Mouse (Mus musculus) limb, embryonic 13.5 days (tissue): ENCODE results near the gene Cox11. TPM values are rescaled to one million over a fixed set of nuclear protein-coding genes. Genes with fewer than 3 reads are reported as not detected.
A peak's percentile ranks its signal among the peaks of the same experiment; 100 is the strongest.

Experiments used
- ATAC-seq: fragments of 200-750 bp; cut with Nextera tagmentation; 2 replicates; pipeline ENCODE4 v1.8.0; 2017; ENCODE audit warnings: low read depth, moderate number of reproducible peaks, moderate TSS enrichment; ENCODE audit not compliant: low FRiP score
- H3K27ac ChIP-seq: fragments of 300-500 bp; sonication (generic); 2 replicates; pipeline ENCODE4 v1.5.1; 2015; ENCODE audit warnings: inconsistent platforms, mild to moderate bottlenecking, moderate library complexity
- H3K27me3 ChIP-seq: fragments of 300-500 bp; sonication (generic); 2 replicates; pipeline ENCODE4 v1.6.1; 2015; ENCODE audit warnings: mild to moderate bottlenecking, inconsistent platforms
- H3K36me3 ChIP-seq: fragments of 300-500 bp; sonication (generic); 2 replicates; pipeline ENCODE4 v1.6.1; 2015; ENCODE audit warnings: inconsistent platforms, mild to moderate bottlenecking, moderate library complexity
- H3K4me1 ChIP-seq: fragments of 300-500 bp; sonication (generic); 2 replicates; pipeline ENCODE4 v1.6.1; 2015; ENCODE audit warnings: inconsistent platforms
- H3K4me2 ChIP-seq: fragments of 300-500 bp; sonication (generic); replicated peaks from 2 replicates; pipeline ENCODE4 v1.6.1; 2015; ENCODE audit warnings: inconsistent platforms, mild to moderate bottlenecking, moderate library complexity
- H3K4me3 ChIP-seq: fragments of 300-500 bp; sonication (generic); 2 replicates; pipeline ENCODE4 v1.5.1; 2015; ENCODE audit warnings: moderate library complexity, mild to moderate bottlenecking, inconsistent platforms
- H3K9ac ChIP-seq: fragments of 300-500 bp; sonication (generic); 2 replicates; pipeline ENCODE4 v1.6.1; 2015; ENCODE audit warnings: mild to moderate bottlenecking, inconsistent platforms
- H3K9me3 ChIP-seq: fragments of 300-500 bp; sonication (generic); 2 replicates; pipeline ENCODE4 v1.6.1; 2016; ENCODE audit warnings: inconsistent platforms
- WGBS: fragments of 180-500 bp; shearing (Covaris S2); methylation state at CpG from one replicate; pipeline ENCODE4 v1.1.7; 2015; 5-methylcytosine and 5-hydroxymethylcytosine counted together
- polyA plus RNA-seq: library from polyadenylated mRNA; unstranded; fragments of >200 nt; fragmentation: Nextera tagmentation; extraction: Ambion mirVana; gene quantifications from 2 replicates; pipeline ENCODE4 v1.2.1, GENCODE M21; 2015

Cox11 gene
- polyA plus RNA-seq, 1 experiment from 2014 or later: 38.6 TPM

DNA sequence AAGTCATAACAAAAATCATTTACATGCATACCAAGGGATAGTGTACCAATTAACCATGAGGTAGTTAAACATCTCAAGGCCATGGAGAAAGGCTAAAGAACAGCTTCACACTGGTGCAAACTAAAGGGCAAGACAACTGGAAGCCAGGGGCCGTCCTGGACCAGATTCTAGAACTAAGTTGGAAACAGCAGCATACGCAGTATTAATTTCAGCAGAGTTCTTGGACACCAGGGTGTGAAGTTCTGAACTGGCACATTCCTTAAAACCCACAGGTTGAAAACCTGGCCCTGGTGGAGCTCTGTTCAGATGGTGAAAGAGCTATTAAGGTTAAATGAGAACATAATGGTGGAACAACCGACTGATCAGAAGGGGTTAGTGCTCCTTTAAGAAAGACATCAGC, 3.3 kb upstream of the Cox11 start:
- H3K27me3 ChIP-seq: no peaks in the 10 kb centered on the region
- 87% methylated on average over 3 of the region's 3 CpGs for WGBS
- peaks cover 3% of the 10 kb centered on the region; the same call in 1 of the 2 replicates for H3K36me3 ChIP-seq
- H3K9me3 ChIP-seq: no peaks in the 10 kb centered on the region
- no peak for ATAC-seq
- H3K4me1 ChIP-seq: peaks cover 14% of the 10 kb centered on the region
- H3K4me3 ChIP-seq: no peak overlapping the region
- H3K9ac ChIP-seq: no peak overlapping the region
- no peak overlapping the region for H3K27ac ChIP-seq
- H3K4me2 ChIP-seq: no peak overlapping the region

DNA sequence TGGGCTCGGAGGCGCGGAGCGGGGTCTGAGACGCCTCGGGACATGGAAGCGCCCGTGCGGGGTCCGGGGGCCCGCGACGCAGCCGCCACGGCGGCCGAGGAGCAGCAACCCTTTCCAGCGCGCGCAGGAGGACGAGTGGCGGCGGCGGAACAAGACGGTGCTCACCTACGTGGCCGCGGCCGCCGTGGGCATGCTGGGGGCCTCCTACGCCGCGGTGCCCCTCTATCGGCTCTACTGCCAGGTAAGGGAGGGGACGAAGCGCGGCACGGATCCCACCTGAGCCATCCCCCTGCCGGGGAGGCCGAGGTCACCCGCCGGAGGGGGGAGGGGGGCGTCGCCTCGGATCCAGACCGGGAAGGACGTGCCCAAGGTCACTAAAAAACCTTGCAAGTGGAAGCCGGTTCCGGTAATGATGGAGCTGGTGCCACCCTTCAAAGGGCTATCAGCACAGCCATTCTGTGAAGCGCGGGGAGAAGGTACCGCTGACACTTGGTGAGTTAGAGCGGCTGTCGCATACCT, 398 bp downstream of the Cox11 start:
- Histone ChIP-seq H3K4me1 (peaks cover 20% of the 10 kb centered on the region), H3K36me3 (peaks cover 19% of the 10 kb centered on the region), H3K9me3 (no peaks in the 10 kb centered on the region), H3K27me3 (no peaks in the 10 kb centered on the region), H3K4me2 (peak overlapping the region; percentile 73), H3K27ac (peak overlapping the region; percentile 95), H3K4me3 (peak overlapping the region; percentile 96), H3K9ac (peak overlapping the region; percentile 96)
- ATAC-seq: no peak; the same call in 1 of the 2 replicates
- under 1% methylated on average over 53 of the region's 54 CpGs for WGBS

DNA sequence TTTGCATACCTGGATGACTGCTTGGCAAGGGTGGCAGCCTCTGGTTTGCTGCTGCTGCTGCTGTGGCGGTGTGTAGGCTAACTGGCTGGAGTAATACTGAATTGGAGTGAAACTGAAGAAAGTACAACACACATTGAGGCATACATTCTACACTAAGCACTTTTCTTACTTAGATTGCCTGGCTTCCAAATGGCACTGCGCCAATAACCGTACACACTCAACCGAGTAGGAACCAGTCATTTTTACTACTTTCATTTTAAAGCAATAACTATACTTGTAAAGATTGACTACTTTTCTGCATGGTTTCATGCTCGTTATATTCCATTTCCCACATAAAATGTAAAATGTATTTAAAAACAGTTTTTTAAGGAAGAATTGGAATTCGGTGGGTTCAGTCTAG, 11.8 kb downstream of the Cox11 start:
- Histone ChIP-seq H3K4me3 (no peak overlapping the region), H3K27ac (no peak overlapping the region; the same call in 1 of the 2 replicates), H3K9ac (no peak overlapping the region), H3K36me3 (peaks cover 45% of the 10 kb centered on the region), H3K4me2 (no peak overlapping the region), H3K9me3 (no peaks in the 10 kb centered on the region), H3K27me3 (no peaks in the 10 kb centered on the region), H3K4me1 (peaks cover 14% of the 10 kb centered on the region)
- 59% methylated on average over 6 of the region's 6 CpGs for WGBS
- ATAC-seq: peak; percentile 32; the same call in 1 of the 2 replicates

DNA sequence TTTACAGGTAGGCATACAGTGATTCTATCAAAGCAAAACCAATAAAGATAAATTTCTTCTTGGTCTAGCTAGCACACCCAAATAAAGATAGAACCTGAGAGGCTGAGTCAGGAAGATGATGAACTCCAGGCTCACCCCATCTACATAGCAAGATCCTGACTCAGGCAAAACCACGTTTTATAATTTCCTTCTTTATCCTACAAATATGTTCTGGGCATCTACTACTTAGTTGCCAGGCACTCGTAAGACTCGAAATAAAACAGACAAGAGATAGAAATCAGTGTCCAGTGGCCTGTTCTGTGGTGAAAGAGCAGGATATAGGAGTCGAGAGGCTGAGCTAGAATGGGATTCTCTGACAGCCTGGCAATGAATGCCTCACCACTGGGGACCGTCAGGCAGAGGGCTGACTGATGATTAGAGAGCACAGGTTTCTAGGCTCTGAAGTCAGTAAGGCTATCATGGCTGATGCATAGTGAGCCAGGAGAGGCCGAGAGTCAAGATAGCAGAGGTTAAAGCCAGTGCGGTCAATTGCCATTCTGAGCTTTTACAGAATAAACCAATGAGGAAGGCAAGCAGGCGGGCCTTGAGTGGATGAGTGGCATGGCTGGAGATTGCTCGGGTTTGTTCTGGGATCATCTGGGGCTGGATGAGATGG, 12.4 kb downstream of the Cox11 start:
- no peak for ATAC-seq
- H3K9ac ChIP-seq: no peak overlapping the region
- H3K4me3 ChIP-seq: no peak overlapping the region
- 78% methylated on average over 9 of the region's 9 CpGs for WGBS
- H3K27me3 ChIP-seq: no peaks in the 10 kb centered on the region
- peaks cover 14% of the 10 kb centered on the region for H3K4me1 ChIP-seq
- H3K4me2 ChIP-seq: no peak overlapping the region
- H3K36me3 ChIP-seq: peaks cover 39% of the 10 kb centered on the region
- H3K9me3 ChIP-seq: no peaks in the 10 kb centered on the region
- peak overlapping the region; percentile 12; the same call in 1 of the 2 replicates for H3K27ac ChIP-seq

DNA sequence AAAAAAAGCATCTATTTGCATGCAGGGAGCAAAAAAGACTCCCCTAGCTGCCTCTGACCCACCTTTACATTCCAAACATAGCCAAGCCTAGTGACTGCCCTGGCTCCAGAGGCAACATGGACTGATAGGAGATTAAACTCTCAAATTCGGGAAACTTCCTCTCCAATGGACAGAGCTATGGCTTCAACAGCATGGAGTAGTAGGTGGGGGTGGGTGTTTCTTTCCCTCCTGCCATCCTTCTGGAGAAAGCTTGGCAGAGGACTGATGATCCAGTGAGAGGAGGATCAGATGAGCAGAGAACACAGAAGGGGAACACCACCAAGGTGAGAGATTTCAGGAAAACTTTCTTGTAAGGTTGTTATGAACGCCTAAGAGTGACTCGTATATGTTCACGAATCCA, 14.6 kb downstream of the Cox11 start:
- no peaks in the 10 kb centered on the region for H3K9me3 ChIP-seq
- H3K27me3 ChIP-seq: no peaks in the 10 kb centered on the region
- no peak for ATAC-seq
- H3K4me2 ChIP-seq: no peak overlapping the region
- H3K27ac ChIP-seq: no peak overlapping the region
- H3K4me3 ChIP-seq: no peak overlapping the region
- H3K9ac ChIP-seq: no peak overlapping the region
- H3K36me3 ChIP-seq: peaks cover 38% of the 10 kb centered on the region
- peaks cover 14% of the 10 kb centered on the region for H3K4me1 ChIP-seq
- 89% methylated on average over 4 of the region's 4 CpGs for WGBS

DNA sequence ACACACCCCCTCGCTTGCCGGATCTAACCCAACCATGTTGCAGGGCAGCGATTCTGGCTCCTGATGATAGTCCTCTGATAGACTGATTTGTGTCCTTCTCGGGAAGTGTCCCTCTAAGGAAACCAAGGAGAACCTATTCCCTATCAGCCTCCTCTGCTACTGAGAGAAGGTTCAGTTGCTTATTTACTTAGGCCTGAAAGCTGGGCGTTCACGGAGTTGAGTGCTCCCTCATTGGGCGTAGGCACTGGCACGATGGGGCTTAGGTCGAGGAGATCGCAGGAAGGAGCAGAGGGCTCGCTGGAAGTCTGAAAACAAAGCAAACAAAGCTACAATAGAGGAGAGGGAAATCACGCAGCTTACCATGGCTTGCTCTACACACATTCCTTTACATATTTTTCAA, 19.6 kb downstream of the Cox11 start:
- Histone ChIP-seq H3K4me3 (no peak overlapping the region), H3K27ac (no peak overlapping the region), H3K9me3 (no peaks in the 10 kb centered on the region), H3K4me2 (no peak overlapping the region), H3K36me3 (peaks cover 25% of the 10 kb centered on the region), H3K27me3 (no peaks in the 10 kb centered on the region), H3K4me1 (no peaks in the 10 kb centered on the region), H3K9ac (no peak overlapping the region)
- WGBS: 93% methylated on average over 12 of the region's 12 CpGs
- no peak for ATAC-seq

DNA sequence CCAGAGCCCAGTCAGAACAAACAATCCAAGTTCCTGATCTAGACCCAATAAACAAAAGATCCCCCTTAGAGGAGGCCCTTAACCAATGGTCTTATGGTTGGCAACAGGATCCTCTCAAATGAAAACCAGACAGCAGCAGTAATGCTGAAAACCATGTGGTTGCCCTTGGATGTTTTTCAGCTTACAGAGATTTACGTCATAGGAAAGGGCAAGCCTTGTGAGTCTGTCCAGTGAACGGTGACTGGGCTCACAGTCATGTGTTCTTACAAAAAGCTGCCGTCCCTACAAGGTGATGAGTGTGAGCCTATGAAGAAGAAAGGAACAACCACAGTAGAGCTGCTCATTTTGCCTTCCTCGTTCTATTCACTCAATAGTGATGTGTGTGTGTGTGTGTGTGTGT, 22.7 kb downstream of the Cox11 start:
- no peaks in the 10 kb centered on the region for H3K9me3 ChIP-seq
- WGBS: 43% methylated on average over 4 of the region's 4 CpGs
- H3K27me3 ChIP-seq: no peaks in the 10 kb centered on the region
- no peak overlapping the region for H3K27ac ChIP-seq
- H3K4me3 ChIP-seq: no peak overlapping the region
- H3K4me1 ChIP-seq: peaks cover 24% of the 10 kb centered on the region
- ATAC-seq: no peak
- H3K4me2 ChIP-seq: no peak overlapping the region
- H3K36me3 ChIP-seq: peaks cover 17% of the 10 kb centered on the region
- no peak overlapping the region for H3K9ac ChIP-seq

DNA sequence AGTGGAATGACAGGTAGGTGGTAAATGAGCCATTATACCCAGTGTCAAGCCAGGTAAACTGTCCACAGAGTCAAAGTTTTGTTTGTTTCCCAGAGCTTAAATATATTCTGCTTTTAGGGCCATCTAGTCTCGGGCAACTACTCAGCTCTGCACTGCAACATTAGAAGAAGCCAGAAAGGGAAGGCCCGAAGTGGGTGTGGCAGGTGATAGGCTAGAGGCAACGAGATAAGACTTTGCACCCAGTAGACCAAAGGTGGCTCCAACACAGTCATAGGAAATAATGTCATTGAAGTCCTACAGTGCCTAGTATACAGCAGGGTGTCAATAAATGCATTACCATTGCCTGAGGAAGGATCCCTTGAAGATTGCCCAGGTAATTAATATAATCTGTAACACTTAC, 25.1 kb downstream of the Cox11 start:
- H3K9me3 ChIP-seq: no peaks in the 10 kb centered on the region

DNA sequence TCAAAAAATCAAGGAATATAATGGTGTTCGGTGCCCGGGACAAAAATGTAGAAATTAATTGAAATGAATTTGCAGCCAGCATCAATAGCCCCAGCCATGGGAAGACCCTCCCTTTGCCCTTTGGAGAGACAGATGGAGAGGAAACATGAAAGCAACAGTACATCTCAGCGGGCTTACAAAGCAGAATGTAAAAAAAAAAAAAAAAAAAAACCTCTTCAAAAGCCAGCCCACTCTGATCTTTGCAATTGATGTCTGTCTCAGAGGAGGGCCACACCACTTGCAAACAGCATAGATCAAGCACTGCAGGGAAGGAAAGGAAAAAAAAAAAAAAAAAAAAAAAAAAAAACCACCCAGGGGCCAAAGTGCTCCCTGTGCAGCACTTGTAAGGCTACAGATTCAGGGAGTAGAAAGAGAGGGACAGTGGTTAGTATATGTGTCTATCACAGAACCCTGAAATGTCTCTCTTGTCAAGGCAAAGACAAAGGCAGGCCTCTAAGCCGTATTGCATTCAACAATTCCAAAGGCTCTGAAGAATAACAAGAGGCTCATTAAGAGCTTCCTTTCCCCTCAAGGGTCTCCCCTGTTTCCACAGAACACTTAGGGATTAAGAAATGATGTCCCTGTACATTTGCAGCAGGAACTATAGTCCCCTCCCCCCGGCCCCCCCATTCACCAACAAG, 25.8 kb downstream of the Cox11 start:
- ATAC-seq: no peak

More for the DNA sequence above, 25.1 kb downstream of the Cox11 start:
- Histone ChIP-seq H3K27me3 (no peaks in the 10 kb centered on the region), H3K4me3 (no peak overlapping the region), H3K4me2 (no peak overlapping the region), H3K27ac (no peak overlapping the region), H3K4me1 (peaks cover 38% of the 10 kb centered on the region), H3K9ac (no peak overlapping the region), H3K36me3 (peaks cover 4% of the 10 kb centered on the region; the same call in 1 of the 2 replicates)
- no peak for ATAC-seq
- WGBS: 64% methylated on average over 3 of the region's 3 CpGs

DNA sequence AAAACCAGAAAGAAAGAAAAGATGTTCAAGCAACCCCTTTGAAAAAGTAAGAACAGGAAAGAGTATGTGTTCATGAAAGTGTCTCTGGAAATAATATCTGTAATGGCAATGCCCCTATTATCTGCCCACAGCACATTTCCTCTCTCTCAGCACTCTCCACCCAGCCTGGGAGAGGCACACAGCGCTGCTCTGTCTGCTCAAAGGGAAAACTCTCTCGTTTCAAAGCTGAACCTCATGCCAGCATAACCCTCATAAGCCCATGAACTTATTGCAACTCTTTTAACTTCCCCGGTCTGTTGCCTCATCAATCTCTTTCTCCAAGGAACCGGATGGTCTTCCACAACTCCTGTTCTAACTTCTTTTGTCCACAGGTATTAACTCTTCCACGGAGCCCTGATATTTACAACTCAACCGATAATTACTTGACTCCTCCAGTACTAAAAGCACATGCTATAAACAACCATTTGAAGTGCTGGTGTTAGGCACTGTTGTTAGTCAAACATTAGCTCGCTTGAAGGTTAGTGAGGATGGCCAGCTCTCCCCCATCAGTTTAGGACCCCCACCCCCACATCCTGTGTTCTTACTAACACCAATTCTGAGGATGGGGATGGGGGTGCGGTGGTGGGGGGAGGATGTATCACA, 26.5 kb downstream of the Cox11 start:
- 0 out of 2 replicates have a peak, but pooled peaks cover under 1% of the 10 kb centered on the region for H3K36me3 ChIP-seq
- H3K27ac ChIP-seq: peak overlapping the region; percentile 76
- 3% methylated on average over 8 of the region's 8 CpGs for WGBS
- H3K4me2 ChIP-seq: peak overlapping the region; percentile 48
- no peaks in the 10 kb centered on the region for H3K27me3 ChIP-seq
- H3K4me1 ChIP-seq: peaks cover 38% of the 10 kb centered on the region
- H3K9me3 ChIP-seq: no peaks in the 10 kb centered on the region
- H3K4me3 ChIP-seq: no peak overlapping the region
- peak; percentile 34; the same call in 1 of the 2 replicates for ATAC-seq
- H3K9ac ChIP-seq: peak overlapping the region; percentile 25; the same call in 1 of the 2 replicates

More for the DNA sequence above, 25.8 kb downstream of the Cox11 start:
- no peaks in the 10 kb centered on the region for H3K9me3 ChIP-seq
- H3K36me3 ChIP-seq: peaks cover 4% of the 10 kb centered on the region; the same call in 1 of the 2 replicates
- 32% methylated on average over 5 of the region's 5 CpGs for WGBS
- peak overlapping the region; percentile 76 for H3K27ac ChIP-seq
- H3K9ac ChIP-seq: no peak overlapping the region
- no peak overlapping the region for H3K4me3 ChIP-seq
- H3K4me1 ChIP-seq: peaks cover 38% of the 10 kb centered on the region
- H3K4me2 ChIP-seq: 0 out of 2 replicates have a peak overlapping the region, but pooled peaks have one; percentile 7
- no peaks in the 10 kb centered on the region for H3K27me3 ChIP-seq

DNA sequence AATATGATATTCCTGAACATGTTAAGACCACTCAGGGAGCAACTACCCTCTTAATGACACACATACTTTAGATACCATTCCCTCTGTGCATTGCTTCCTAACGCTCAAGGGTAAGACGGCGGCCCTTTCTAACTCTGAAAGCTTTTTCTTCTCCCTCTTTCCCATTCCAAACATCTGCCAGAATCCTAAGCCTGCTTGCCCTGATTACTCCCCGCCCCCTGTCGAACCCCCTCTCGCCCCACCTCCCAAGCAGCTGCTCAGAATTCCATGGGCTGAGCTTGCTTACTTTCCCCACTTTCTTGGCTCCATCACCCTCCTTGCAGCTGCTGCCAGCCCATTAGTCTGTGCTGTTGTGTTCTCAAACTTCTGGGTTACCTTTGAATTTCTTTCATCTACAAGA, 27.2 kb downstream of the Cox11 start:
- ATAC-seq: peak; percentile 88
- Histone ChIP-seq H3K4me2 (peak overlapping the region; percentile 48), H3K9ac (peak overlapping the region; percentile 25; the same call in 1 of the 2 replicates), H3K9me3 (no peaks in the 10 kb centered on the region), H3K36me3 (peaks cover 5% of the 10 kb centered on the region; the same call in 1 of the 2 replicates), H3K4me1 (peaks cover 38% of the 10 kb centered on the region), H3K27ac (peak overlapping the region; percentile 76), H3K4me3 (no peak overlapping the region), H3K27me3 (no peaks in the 10 kb centered on the region)
- WGBS: 5% methylated on average over 6 of the region's 6 CpGs
